Mouse (Mus musculus) kidney, adult 2 months (tissue): ENCODE results near the gene Ppp1r15b.

Source experiments
- CTCF ChIP-seq: fragments of 200-500 bp; conservative IDR thresholded peaks from 2 replicates; pipeline ENCODE4 v1.5.1; 2011; ENCODE audit warnings: low read depth, mild to moderate bottlenecking, control low read depth, low read length, moderate library complexity, mixed read lengths; ENCODE audit not compliant: insufficient read depth, insufficient read length
- POLR2A ChIP-seq: fragments of 200-500 bp; IDR thresholded peaks from one replicate; pipeline ENCODE4 v1.6.1; 2011; ENCODE audit warnings: low read depth, low read length, control low read depth

DNA sequence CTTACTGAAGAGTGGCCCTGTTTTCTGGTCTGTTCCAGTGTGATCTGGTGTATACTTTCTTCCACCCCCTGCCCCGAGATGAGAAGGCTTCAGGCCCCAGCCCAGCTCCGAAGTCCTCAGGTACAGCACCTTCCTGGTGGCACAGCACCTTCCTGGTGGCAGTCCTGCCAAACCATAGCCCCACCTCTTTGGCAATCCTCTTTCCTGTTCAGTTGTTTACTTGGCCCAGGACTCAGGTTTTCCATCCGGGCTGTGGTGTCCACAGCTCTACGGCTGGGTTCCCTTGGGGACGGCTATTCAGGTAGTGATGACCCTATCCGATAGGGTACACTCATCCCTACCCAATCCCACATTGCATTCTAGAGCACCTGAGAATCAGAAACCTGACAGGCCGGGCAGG lies 27.6 kb upstream of the Ppp1r15b start:
- no peak for TF ChIP-seq POLR2A
- no peak for TF ChIP-seq CTCF
